Mouse (Mus musculus): ENCODE data around the gene Rftn2. TPM values are rescaled to one million over a fixed set of nuclear protein-coding genes. Genes with fewer than 3 reads are reported as not detected.

The Rftn2 gene
- polyA plus RNA-seq, 1 experiment = 0.85 TPM

- Histone ChIP-seq H3K4me1 (ENCODE audit: control insufficient read depth, insufficient read depth, insufficient read length, low read length) (peaks cover 2% of the 10 kb centered on the region; the same call in 1 of the 2 replicates), H3K4me3 (ENCODE audit: low read depth, low read length) (no peak overlapping the region), H3K27me3 (ENCODE audit: control insufficient read depth, insufficient read depth, low read length) (no peaks in the 10 kb centered on the region), H3K27ac (ENCODE audit: insufficient read depth, low read depth, low read length) (no peak overlapping the region), H3K36me3 (ENCODE audit: control insufficient read depth, insufficient read depth, low read length) (no peaks in the 10 kb centered on the region)
- no peak for TF ChIP-seq CTCF (IDR thresholded peaks at IDR 0.05; ENCODE audit: extremely low read depth, insufficient read length, insufficient replicate concordance, low read depth, low read length)
- no peak for TF ChIP-seq POLR2A (IDR thresholded peaks at IDR 0.05; ENCODE audit: low read depth, low read length)
- 50% methylated on average over 18 of the region's 18 CpGs for WGBS
Observed at GRCm38 (mm10) chr1:55201850-55202752, 24.5 kb downstream of the Rftn2 start.

DNA sequence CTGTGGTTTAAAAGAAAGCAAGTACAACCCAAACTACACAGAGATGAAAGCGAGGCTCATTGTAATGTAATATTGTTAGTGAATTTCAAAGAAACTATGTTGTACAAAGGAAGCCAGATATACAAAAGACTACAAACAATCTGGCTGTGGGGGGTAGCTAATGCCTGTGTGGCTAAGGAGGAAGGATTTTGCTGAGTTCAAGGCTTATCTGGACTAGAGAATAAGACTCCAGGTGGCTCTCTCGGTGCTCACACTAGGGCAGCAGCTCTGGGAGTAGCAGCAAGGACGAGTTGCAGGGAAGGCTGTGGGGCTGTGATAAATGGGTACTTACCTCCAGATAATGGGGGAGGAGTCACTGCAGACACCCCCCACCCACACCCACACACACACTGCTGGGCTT, 27.9 kb downstream of the Rftn2 start:
- Histone ChIP-seq H3K4me3 (ENCODE audit: low read depth, low read length) (no peak overlapping the region), H3K4me1 (ENCODE audit: control insufficient read depth, insufficient read depth, insufficient read length, low read length) (peaks cover 2% of the 10 kb centered on the region; the same call in 1 of the 2 replicates), H3K36me3 (ENCODE audit: control insufficient read depth, insufficient read depth, low read length) (no peaks in the 10 kb centered on the region), H3K27me3 (ENCODE audit: control insufficient read depth, insufficient read depth, low read length) (no peaks in the 10 kb centered on the region), H3K27ac (ENCODE audit: insufficient read depth, low read depth, low read length) (no peak overlapping the region)
- 73% methylated on average over 3 of the region's 3 CpGs for WGBS
- TF ChIP-seq CTCF (IDR thresholded peaks at IDR 0.05; ENCODE audit: extremely low read depth, insufficient read length, insufficient replicate concordance, low read depth, low read length) = no peak
- no peak for TF ChIP-seq POLR2A (IDR thresholded peaks at IDR 0.05; ENCODE audit: low read depth, low read length)

- Histone ChIP-seq H3K4me1 (ENCODE audit: control insufficient read depth, insufficient read depth, insufficient read length, low read length) (no peaks in the 10 kb centered on the region; the same call in 1 of the 2 replicates), H3K27me3 (ENCODE audit: control insufficient read depth, insufficient read depth, low read length) (no peaks in the 10 kb centered on the region), H3K36me3 (ENCODE audit: control insufficient read depth, insufficient read depth, low read length) (no peaks in the 10 kb centered on the region), H3K27ac (ENCODE audit: insufficient read depth, low read depth, low read length) (no peak overlapping the region), H3K4me3 (ENCODE audit: low read depth, low read length) (no peak overlapping the region)
- TF ChIP-seq POLR2A (IDR thresholded peaks at IDR 0.05; ENCODE audit: low read depth, low read length) = no peak
- no peak for TF ChIP-seq CTCF (IDR thresholded peaks at IDR 0.05; ENCODE audit: extremely low read depth, insufficient read length, insufficient replicate concordance, low read depth, low read length)
- WGBS = 73% methylated on average over 6 of the region's 6 CpGs
Observed at GRCm38 (mm10) chr1:55196327-55197003, 30.1 kb downstream of the Rftn2 start.

DNA sequence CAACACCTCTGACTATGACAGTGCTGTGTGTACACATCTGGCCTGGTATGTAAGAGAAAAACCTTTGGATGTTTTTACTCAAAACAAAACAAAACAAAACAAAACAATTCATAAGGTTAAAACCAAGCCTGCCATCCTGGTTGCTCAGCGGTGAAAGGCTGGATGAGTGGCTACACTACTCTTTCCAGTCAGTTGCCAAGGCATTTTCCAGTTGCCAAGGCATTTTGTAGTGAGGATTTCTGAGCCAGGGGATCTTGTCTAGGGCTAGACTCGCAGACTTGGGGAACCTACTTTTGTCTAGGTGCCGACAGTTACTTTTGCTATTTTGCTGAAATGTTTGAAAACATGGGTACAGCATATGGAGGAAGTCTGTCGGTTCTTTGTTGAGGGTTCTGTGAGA, 31.6 kb downstream of the Rftn2 start:
- no peak for TF ChIP-seq CTCF (IDR thresholded peaks at IDR 0.05; ENCODE audit: extremely low read depth, insufficient read length, insufficient replicate concordance, low read depth, low read length)
- no peak for TF ChIP-seq POLR2A (IDR thresholded peaks at IDR 0.05; ENCODE audit: low read depth, low read length)
- Histone ChIP-seq H3K4me3 (ENCODE audit: low read depth, low read length) (no peak overlapping the region), H3K27ac (ENCODE audit: insufficient read depth, low read depth, low read length) (no peak overlapping the region), H3K27me3 (ENCODE audit: control insufficient read depth, insufficient read depth, low read length) (no peaks in the 10 kb centered on the region), H3K4me1 (ENCODE audit: control insufficient read depth, insufficient read depth, insufficient read length, low read length) (no peaks in the 10 kb centered on the region; the same call in 1 of the 2 replicates), H3K36me3 (ENCODE audit: control insufficient read depth, insufficient read depth, low read length) (no peaks in the 10 kb centered on the region)
- 86% methylated on average over 4 of the region's 4 CpGs for WGBS

DNA sequence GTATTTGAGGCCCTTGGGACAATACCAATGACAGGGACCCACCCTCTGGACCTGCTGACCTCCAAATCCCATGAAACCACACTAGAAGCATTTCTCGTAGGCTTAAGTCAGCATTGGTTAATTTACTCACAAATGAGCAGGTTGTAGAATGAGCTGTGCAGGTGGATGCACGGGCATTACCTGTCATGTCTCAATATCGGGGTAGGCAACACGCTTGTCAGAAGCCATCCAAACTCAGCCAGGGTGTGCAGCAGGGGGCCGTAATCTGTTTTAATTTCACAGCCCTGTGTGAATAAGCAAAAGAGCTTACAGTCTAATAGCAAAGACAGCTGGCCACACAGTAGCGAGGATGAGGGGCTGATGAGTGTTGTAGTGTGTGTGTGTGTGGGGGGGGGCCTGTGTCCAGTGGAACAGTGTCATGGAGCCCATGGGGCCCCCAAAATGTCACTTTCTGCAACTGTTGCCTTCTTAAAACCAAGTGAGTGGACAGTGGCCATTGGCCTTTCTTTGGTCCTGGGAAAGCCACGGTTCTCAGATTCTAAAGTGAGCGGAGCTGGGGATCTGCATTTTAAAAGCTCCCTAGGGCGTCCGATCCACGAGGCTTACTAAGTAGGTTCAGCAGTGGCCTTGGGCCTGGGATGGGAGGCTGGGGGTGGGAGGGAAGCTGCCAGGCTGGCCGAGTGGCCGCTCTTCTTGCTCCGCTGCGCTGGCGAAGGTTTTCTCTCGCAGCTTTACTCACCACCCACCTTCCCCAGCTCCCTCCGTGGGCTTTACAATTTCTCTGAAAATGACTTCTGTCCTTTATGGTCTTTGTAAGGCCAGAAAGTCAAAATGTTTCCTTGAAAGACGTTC, 32.3 kb downstream of the Rftn2 start:
- TF ChIP-seq CTCF (IDR thresholded peaks at IDR 0.05; ENCODE audit: extremely low read depth, insufficient read length, insufficient replicate concordance, low read depth, low read length) (no peak), POLR2A (IDR thresholded peaks at IDR 0.05; ENCODE audit: low read depth, low read length) (no peak)
- Histone ChIP-seq H3K27me3 (ENCODE audit: control insufficient read depth, insufficient read depth, low read length) (no peaks in the 10 kb centered on the region), H3K4me3 (ENCODE audit: low read depth, low read length) (no peak overlapping the region), H3K36me3 (ENCODE audit: control insufficient read depth, insufficient read depth, low read length) (no peaks in the 10 kb centered on the region), H3K4me1 (ENCODE audit: control insufficient read depth, insufficient read depth, insufficient read length, low read length) (no peaks in the 10 kb centered on the region; the same call in 1 of the 2 replicates), H3K27ac (ENCODE audit: insufficient read depth, low read depth, low read length) (no peak overlapping the region)
- 93% methylated on average over 19 of the region's 19 CpGs for WGBS

GRCm38 (mm10) chr1:55193316-55193715, 33.3 kb downstream of the Rftn2 start:
- no peaks in the 10 kb centered on the region for H3K27me3 ChIP-seq (ENCODE audit: control insufficient read depth, insufficient read depth, low read length)
- no peaks in the 10 kb centered on the region for H3K36me3 ChIP-seq (ENCODE audit: control insufficient read depth, insufficient read depth, low read length)
- no peak overlapping the region for H3K4me3 ChIP-seq (ENCODE audit: low read depth, low read length)
- WGBS = 30% methylated on average over 2 of the region's 2 CpGs
- no peak overlapping the region for H3K27ac ChIP-seq (ENCODE audit: insufficient read depth, low read depth, low read length)
- H3K4me1 ChIP-seq (ENCODE audit: control insufficient read depth, insufficient read depth, insufficient read length, low read length) = no peaks in the 10 kb centered on the region; the same call in 1 of the 2 replicates
- TF ChIP-seq POLR2A (IDR thresholded peaks at IDR 0.05; ENCODE audit: low read depth, low read length) (no peak), CTCF (IDR thresholded peaks at IDR 0.05; ENCODE audit: extremely low read depth, insufficient read length, insufficient replicate concordance, low read depth, low read length) (no peak)
